10 mouse cellular contexts compared by ENCODE assay signal in the genomic region with DNA sequence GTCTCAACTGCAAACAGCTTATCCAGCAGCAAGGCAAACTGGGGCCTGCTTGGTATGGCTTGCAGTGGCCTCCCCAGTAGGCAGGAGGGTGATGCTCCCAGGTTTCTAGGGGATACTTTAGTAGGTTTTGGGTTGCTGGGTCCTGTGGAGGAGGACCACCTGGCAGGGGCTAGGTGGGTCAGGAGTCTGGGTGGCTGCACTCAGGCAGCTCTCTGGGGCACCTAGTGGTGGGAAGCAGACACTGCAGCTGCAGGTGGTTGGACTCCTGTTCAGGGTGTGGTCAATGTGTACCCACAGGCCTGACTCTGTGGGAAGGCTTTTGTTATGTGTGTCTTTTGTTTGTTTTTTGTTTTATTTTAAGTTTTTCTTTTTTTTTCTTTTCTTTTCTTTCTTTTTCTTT. TPM values are rescaled to one million over a fixed set of nuclear protein-coding genes. Genes with fewer than 3 reads are reported as not detected.
DNase-seq lines count a peak whose midpoint lies in the region; ATAC-seq and TF ChIP-seq lines count a peak whose summit lies in the region.
"Had no signal": no experiment of that assay in that cellular context is flagged by ENCODE, and none has a peak within 500 bp of the region (broad histone marks: within the 10 kb centered on the region; RNA-seq: fewer than 3 reads in every experiment).

No protein-coding gene starts in this region.

- no peak for ATAC-seq in embryonic facial prominence, embryonic 11.5 days (replicated peaks; ENCODE audit: insufficient number of reproducible peaks, low FRiP score, low TSS enrichment, low read depth)
- ATAC-seq in heart, embryonic 12.5 days (ENCODE audit: insufficient number of reproducible peaks, low FRiP score), result no peak

- H3K4me1 ChIP-seq in testis, adult 2 months (ENCODE audit: control insufficient read depth, insufficient read depth, low read length), result peaks cover 25% of the 10 kb centered on the region
- peaks cover 20% of the 10 kb centered on the region for H3K4me1 ChIP-seq in embryonic facial prominence, embryonic 11.5 days (ENCODE audit: control insufficient read depth, insufficient read depth, low read length)
- peaks cover 29% of the 10 kb centered on the region for H3K4me1 ChIP-seq in heart, embryonic 12.5 days (replicated peaks)

- H3K4me2 ChIP-seq in embryonic facial prominence, embryonic 11.5 days (ENCODE audit: low read depth, low read length), result no peak overlapping the region
- no peak overlapping the region for H3K4me2 ChIP-seq in heart, embryonic 12.5 days

- DNase-seq in gastrocnemius, adult 2 months, result peak; percentile 67
- no peak for DNase-seq in gastrocnemius, postnatal 25 days
- DNase-seq in testis, postnatal 14 days (ENCODE audit: low spot score), result no peak
- DNase-seq in embryonic facial prominence, embryonic 11.5 days (ENCODE audit: low spot score), result peak; percentile 60
- DNase-seq in lung, postnatal 14 days, result peak; percentile 67
- peak; percentile 61 for DNase-seq in yolk sac, embryonic 10.5 days (ENCODE audit: low spot score)

- TF ChIP-seq POLR2A in testis, adult 2 months (IDR thresholded peaks at IDR 0.05; ENCODE audit: control insufficient read depth, low read depth, low read length), result no peak

- no peak overlapping the region for H3K4me3 ChIP-seq in gastrocnemius, adult 2 months
- H3K4me3 ChIP-seq in testis, adult 2 months (ENCODE audit: control insufficient read depth, low read depth, low read length), result no peak overlapping the region
- H3K4me3 ChIP-seq in embryonic facial prominence, embryonic 11.5 days (ENCODE audit: low read depth, low read length), result no peak overlapping the region
- H3K4me3 ChIP-seq in heart, embryonic 12.5 days, result no peak overlapping the region

- H3K9me3 ChIP-seq in embryonic facial prominence, embryonic 11.5 days (replicated peaks; ENCODE audit: control insufficient read depth, low read length), result no peaks in the 10 kb centered on the region
- no peaks in the 10 kb centered on the region for H3K9me3 ChIP-seq in heart, embryonic 12.5 days (replicated peaks)

- no peak overlapping the region for H3K27ac ChIP-seq in gastrocnemius, adult 2 months
- no peak overlapping the region for H3K27ac ChIP-seq in testis, adult 2 months (ENCODE audit: control insufficient read depth, insufficient read depth, low read depth, low read length)
- H3K27ac ChIP-seq in embryonic facial prominence, embryonic 11.5 days (replicated peaks; ENCODE audit: low read depth, low read length), result no peak overlapping the region
- H3K27ac ChIP-seq in heart, embryonic 12.5 days (ENCODE audit: poor library complexity, severe bottlenecking), result no peak overlapping the region

- intact Hi-C loops in gastrocnemius, adult 2 months (cut with DNase I), result no loop called here

- TF ChIP-seq CTCF in gastrocnemius, adult 2 months (IDR thresholded peaks at IDR 0.05), result peak; percentile 84
- TF ChIP-seq CTCF in testis, adult 2 months (IDR thresholded peaks at IDR 0.05; ENCODE audit: control insufficient read depth, insufficient read depth, insufficient replicate concordance, low read depth, low read length), result peak; percentile 87

- H3K9ac ChIP-seq in embryonic facial prominence, embryonic 11.5 days (replicated peaks; ENCODE audit: low read length), result no peak overlapping the region
- no peak overlapping the region for H3K9ac ChIP-seq in heart, embryonic 12.5 days

- no peaks in the 10 kb centered on the region; the same call in 1 of the 2 replicates for H3K27me3 ChIP-seq in testis, adult 2 months (ENCODE audit: control insufficient read depth, insufficient read depth, low read length)
- H3K27me3 ChIP-seq in embryonic facial prominence, embryonic 11.5 days (ENCODE audit: control insufficient read depth, insufficient read depth, low read length), result peaks cover 47% of the 10 kb centered on the region
- peaks cover 80% of the 10 kb centered on the region for H3K27me3 ChIP-seq in heart, embryonic 12.5 days (replicated peaks)

- H3K36me3 ChIP-seq in testis, adult 2 months (ENCODE audit: control insufficient read depth, insufficient read depth, low read length), result no peaks in the 10 kb centered on the region
- H3K36me3 ChIP-seq in embryonic facial prominence, embryonic 11.5 days (replicated peaks; ENCODE audit: control insufficient read depth, insufficient read depth, low read depth, low read length), result no peaks in the 10 kb centered on the region
- no peaks in the 10 kb centered on the region for H3K36me3 ChIP-seq in heart, embryonic 12.5 days

RNA-seq across cellular contexts. Expression of a gene that starts 17.7 kb away (rescaled TPM):
- total RNA-seq in gastrocnemius, adult 2 months (2021), result under 1 TPM; 0.13 to 0.45 TPM
- under 1 TPM; 0.23 to 0.38 TPM for total RNA-seq in gastrocnemius, postnatal 25 days (2021)
- polyA plus RNA-seq in testis, adult 2 months (2012; rRNA removed), result 84.1 and 87.1 TPM in 2 replicates
- 6.2 and 7.3 TPM in 2 replicates for polyA plus RNA-seq in embryonic facial prominence, embryonic 11.5 days (2014; fragmentation: Nextera tagmentation; extraction: Ambion mirVana)
- 1.3 and 1.6 TPM in 2 replicates for polyA plus RNA-seq in heart, embryonic 12.5 days (2016; fragmentation: Nextera tagmentation; extraction: Ambion mirVana)

RNA-seq across cellular contexts. Expression of a gene that starts 18.8 kb away (rescaled TPM):
- 1 to 10 TPM in 1 of 2 experiments, under 1 TPM in 1; 0.38 to 2.0 TPM for total RNA-seq in gastrocnemius, adult 2 months (2021)
- 1 to 10 TPM; 1.2 TPM for total RNA-seq in gastrocnemius, postnatal 25 days (2021)
- polyA plus RNA-seq in testis, adult 2 months (2012; rRNA removed), result 1.2 and 1.5 TPM in 2 replicates
- 0.21 and 0.75 TPM in 2 replicates for polyA plus RNA-seq in embryonic facial prominence, embryonic 11.5 days (2014; fragmentation: Nextera tagmentation; extraction: Ambion mirVana)
- polyA plus RNA-seq in heart, embryonic 12.5 days (2016; fragmentation: Nextera tagmentation; extraction: Ambion mirVana), result 0.86 and 1.1 TPM in 2 replicates

RNA-seq across cellular contexts. Expression of a gene that starts 24.2 kb away (rescaled TPM):
- not detected for total RNA-seq in gastrocnemius, adult 2 months (2021)
- not detected for total RNA-seq in gastrocnemius, postnatal 25 days (2021)
- polyA plus RNA-seq in testis, adult 2 months (2012; rRNA removed), result 0.42 and 0.73 TPM in 2 replicates
- 0.22 and 0.24 TPM in 2 replicates for polyA plus RNA-seq in embryonic facial prominence, embryonic 11.5 days (2014; fragmentation: Nextera tagmentation; extraction: Ambion mirVana)
- polyA plus RNA-seq in heart, embryonic 12.5 days (2016; fragmentation: Nextera tagmentation; extraction: Ambion mirVana), result not detected in 2 replicates
- total RNA-seq: layer of hippocampus, adult 18-20 months; neutrophil, adult 5-6 weeks had no signal

RNA-seq across cellular contexts. Expression of a gene that starts 43.4 kb away (rescaled TPM):
- total RNA-seq in gastrocnemius, adult 2 months (2021), result 10 to 100 TPM; 12.7 to 22.8 TPM
- total RNA-seq in gastrocnemius, postnatal 25 days (2021), result 10 to 100 TPM; 15.4 to 19.1 TPM
- polyA plus RNA-seq in testis, adult 2 months (2012; rRNA removed), result 685 and 754 TPM in 2 replicates
- polyA plus RNA-seq in embryonic facial prominence, embryonic 11.5 days (2014; fragmentation: Nextera tagmentation; extraction: Ambion mirVana), result 47.5 and 54.9 TPM in 2 replicates
- 63.4 and 64.6 TPM in 2 replicates for polyA plus RNA-seq in heart, embryonic 12.5 days (2016; fragmentation: Nextera tagmentation; extraction: Ambion mirVana)

Comparison
In these comparisons a context has a peak if more than half of its experiments do, and no peak if none do; other contexts are left out.
1. DNase-seq: peak in gastrocnemius, adult 2 months (single experiment), embryonic facial prominence, embryonic 11.5 days (single experiment), lung, postnatal 14 days (single experiment) and yolk sac, embryonic 10.5 days (single experiment); none in gastrocnemius, postnatal 25 days (single experiment) and testis, postnatal 14 days (single experiment).
2. RNA of a gene that starts 17.7 kb away (polyA plus RNA-seq): 84.1 to 87.1 TPM in testis, adult 2 months; 6.2 to 7.3 TPM in embryonic facial prominence, embryonic 11.5 days and 1.3 to 1.6 TPM in heart, embryonic 12.5 days; every median in the first group is over 10 times any median in the second.